Mouse (Mus musculus) stomach, postnatal 0 days (tissue): ENCODE results near the gene Kbtbd8. TPM values are rescaled to one million over a fixed set of nuclear protein-coding genes. Genes with fewer than 3 reads are reported as not detected.

Experiments used
- ATAC-seq: fragments of 200-750 bp; cut with Nextera tagmentation; 2 replicates; pipeline ENCODE4 v1.8.0; 2017; ENCODE audit not compliant: low FRiP score, low TSS enrichment
- DNase-seq: peaks from one replicate; pipeline ENCODE4 v3.0.0-alpha.2; 2016; ENCODE audit warnings: low spot score
- H3K27ac ChIP-seq: fragments of 300-500 bp; sonication (generic); replicated peaks from 2 replicates; pipeline ENCODE4 v1.5.1; 2014; ENCODE audit warnings: mild to moderate bottlenecking, control low read depth
- H3K27me3 ChIP-seq: fragments of 300-500 bp; sonication (generic); 2 replicates; pipeline ENCODE4 v1.6.1; 2014; ENCODE audit warnings: low read length; ENCODE audit not compliant: control insufficient read depth, insufficient read depth
- H3K36me3 ChIP-seq: fragments of 300-500 bp; sonication (generic); 2 replicates; pipeline ENCODE4 v1.6.1; 2014; ENCODE audit warnings: low read length, mixed read lengths; ENCODE audit not compliant: control insufficient read depth, insufficient read depth
- H3K4me1 ChIP-seq: fragments of 300-500 bp; sonication (generic); replicated peaks from 2 replicates; pipeline ENCODE4 v1.6.1; 2014; ENCODE audit warnings: antibody characterized with exemption; ENCODE audit not compliant: control insufficient read depth, insufficient read depth
- H3K4me2 ChIP-seq: fragments of 300-500 bp; sonication (generic); replicated peaks from 2 replicates; pipeline ENCODE4 v1.6.1; 2014; ENCODE audit warnings: low read depth, mild to moderate bottlenecking, control low read depth, moderate library complexity
- H3K4me3 ChIP-seq: fragments of 300-500 bp; sonication (generic); 2 replicates; pipeline ENCODE4 v1.5.1; 2014; ENCODE audit warnings: low read depth, low read length, control low read depth
- H3K9ac ChIP-seq: fragments of 300-500 bp; sonication (generic); 2 replicates; pipeline ENCODE4 v1.6.1; 2014; ENCODE audit warnings: mild to moderate bottlenecking, low read length, control low read depth, mixed read lengths
- H3K9me3 ChIP-seq: fragments of 300-500 bp; sonication (generic); 2 replicates; pipeline ENCODE4 v1.6.1; 2016; ENCODE audit warnings: low read length; ENCODE audit not compliant: control insufficient read depth
- CTCF ChIP-seq: IDR thresholded peaks from 2 replicates; pipeline ENCODE4 v1.5.1; 2016; ENCODE audit warnings: antibody characterized with exemption, low read depth, mild to moderate bottlenecking, moderate library complexity
- EP300 ChIP-seq: optimal IDR thresholded peaks from 2 replicates; pipeline ENCODE3; 2016; ENCODE audit warnings: antibody characterized with exemption
- WGBS: fragments of 180-500 bp; shearing (Covaris S2); extraction: QIAGEN DNeasy Blood & Tissue Kit; methylation state at CpG from one replicate; pipeline ENCODE4 v1.1.7; 2014; 5-methylcytosine and 5-hydroxymethylcytosine counted together
- polyA plus RNA-seq: library from polyadenylated mRNA; unstranded; fragments of >200 nt; fragmentation: Nextera tagmentation; extraction: Ambion mirVana; gene quantifications from 2 replicates; pipeline ENCODE4 v1.2.1, GENCODE M21; 2015

Kbtbd8 gene
- polyA plus RNA-seq = 1.7 and 1.8 TPM in 2 replicates

DNA sequence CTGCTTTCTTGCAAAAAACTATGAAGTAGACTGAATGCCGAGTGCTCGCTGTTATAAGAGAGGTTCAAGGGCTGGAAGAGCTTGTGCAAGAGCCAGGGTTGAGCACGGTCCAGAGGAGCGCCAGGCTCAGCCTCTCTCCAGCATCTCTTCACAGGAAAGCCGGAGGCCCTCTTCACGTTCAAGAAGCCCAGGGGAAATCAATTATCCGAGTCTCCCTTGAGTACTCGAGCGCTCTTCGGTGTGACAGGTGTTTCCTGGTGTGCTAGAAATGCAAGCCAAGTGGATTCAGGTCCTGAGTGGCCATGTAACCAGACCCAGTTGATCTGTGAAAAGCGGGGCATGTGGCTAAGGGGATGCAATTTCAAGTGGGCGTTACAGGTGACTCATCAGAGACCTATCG lies at the start of gene Kbtbd8:
Gene Kbtbd8, plus strand, starts transcription at position 295 of the 400 bp plus-strand sequence.
- DNase-seq = no peak
- WGBS = 28% methylated on average over 13 of the region's 13 CpGs
- 0 out of 2 replicates have a peak, but pooled peaks cover 3% of the 10 kb centered on the region for H3K4me1 ChIP-seq
- TF ChIP-seq CTCF = no peak
- no peaks in the 10 kb centered on the region for H3K9me3 ChIP-seq
- no peaks in the 10 kb centered on the region for H3K36me3 ChIP-seq
- peak within 1 kb of the TSS; percentile 57 for H3K9ac ChIP-seq
- H3K27me3 ChIP-seq = no peaks in the 10 kb centered on the region
- 0 out of 2 replicates have a peak, but pooled peaks have one; percentile 6 for ATAC-seq
- H3K4me2 ChIP-seq = peak within 1 kb of the TSS; percentile 74
- H3K4me3 ChIP-seq = peak within 1 kb of the TSS; percentile 85
- H3K27ac ChIP-seq = peak within 1 kb of the TSS; percentile 65

DNA sequence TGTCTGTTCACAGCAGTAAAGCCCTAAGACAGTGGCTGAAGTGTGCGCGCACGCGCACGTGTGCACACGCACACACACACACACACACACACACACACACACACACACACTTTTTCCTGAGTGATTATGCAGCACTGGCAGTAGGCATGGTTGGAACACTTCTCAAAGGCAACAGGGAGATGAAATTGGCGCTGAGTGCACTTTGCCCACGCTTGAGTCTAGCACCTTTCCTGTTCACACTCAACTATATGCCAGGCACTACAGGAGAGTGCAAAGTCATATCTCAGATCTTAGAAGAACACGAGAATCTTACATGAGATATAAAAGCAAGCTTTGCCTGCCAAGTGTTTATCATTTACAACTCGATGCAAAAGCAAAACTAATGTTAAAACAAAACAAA lies 47.3 kb upstream of the Kbtbd8 start:
- no peak for TF ChIP-seq CTCF
- TF ChIP-seq EP300 = no peak
- Histone ChIP-seq H3K4me3 (no peak overlapping the region), H3K4me2 (no peak overlapping the region), H3K36me3 (no peaks in the 10 kb centered on the region), H3K4me1 (no peaks in the 10 kb centered on the region), H3K27ac (no peak overlapping the region), H3K9ac (no peak overlapping the region), H3K27me3 (no peaks in the 10 kb centered on the region), H3K9me3 (no peaks in the 10 kb centered on the region)
- no peak for DNase-seq
- ATAC-seq = no peak
- 88% methylated on average over 10 of the region's 10 CpGs for WGBS

DNA sequence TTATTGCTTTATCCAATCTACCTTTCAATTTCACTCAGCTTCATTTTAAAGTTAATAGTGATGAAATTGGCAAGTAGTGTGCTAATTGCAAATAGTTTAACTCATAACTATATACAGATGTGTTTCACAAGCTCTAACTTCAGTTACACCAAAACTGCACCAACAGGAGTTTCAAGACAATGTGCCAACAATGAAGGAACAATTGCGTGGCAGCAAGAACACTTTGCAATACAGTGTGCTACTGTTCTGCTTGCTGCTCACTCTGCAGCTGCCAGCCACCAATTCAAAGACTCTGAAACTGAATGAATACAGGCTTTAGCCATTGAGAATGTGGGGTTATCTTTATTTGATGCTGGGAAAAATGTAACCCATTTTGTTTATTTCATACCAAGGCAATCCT lies 31.8 kb upstream of the Kbtbd8 start:
- TF ChIP-seq CTCF (no peak), EP300 (no peak)
- DNase-seq = no peak
- no peaks in the 10 kb centered on the region for H3K4me1 ChIP-seq
- ATAC-seq = no peak
- H3K9ac ChIP-seq = no peak overlapping the region
- H3K27ac ChIP-seq = no peak overlapping the region
- WGBS = 56% methylated on average over 1 of the region's 1 CpGs
- H3K9me3 ChIP-seq = no peaks in the 10 kb centered on the region
- H3K4me2 ChIP-seq = no peak overlapping the region
- H3K4me3 ChIP-seq = no peak overlapping the region
- no peaks in the 10 kb centered on the region for H3K27me3 ChIP-seq
- H3K36me3 ChIP-seq = no peaks in the 10 kb centered on the region

DNA sequence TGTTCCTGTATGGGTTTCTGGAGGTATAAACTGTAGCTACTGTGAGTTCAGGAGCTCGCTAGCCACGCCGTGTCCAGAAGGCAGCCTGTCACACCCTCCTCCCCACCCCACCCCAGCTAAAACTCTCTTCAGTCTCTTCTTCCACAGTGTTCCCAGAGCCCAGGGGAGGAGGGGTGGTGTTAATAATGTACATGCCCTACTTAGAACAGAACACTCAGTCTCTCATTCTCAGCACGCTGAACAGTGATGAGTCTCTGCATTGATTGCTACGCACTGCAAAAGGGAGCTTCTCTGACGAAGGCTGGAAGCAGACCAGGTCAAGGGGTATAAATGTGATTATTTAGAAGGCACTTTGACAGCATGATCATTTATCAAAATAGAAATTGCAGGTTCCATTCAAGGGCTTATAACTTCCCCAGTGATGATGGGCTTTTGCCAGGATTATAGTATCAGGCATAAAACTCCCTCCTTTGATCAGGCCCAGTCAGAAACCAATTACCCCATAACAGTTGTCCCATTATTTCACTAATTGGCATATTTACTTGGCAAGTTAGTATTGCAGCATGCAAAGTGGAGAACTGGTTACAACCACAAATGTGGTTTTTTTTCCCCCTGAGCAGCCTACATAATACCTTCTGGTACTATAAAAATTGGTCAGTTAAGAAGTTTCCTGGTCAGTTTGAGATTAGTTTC lies 29.7 kb upstream of the Kbtbd8 start:
- WGBS = 80% methylated on average over 6 of the region's 6 CpGs
- Histone ChIP-seq H3K27ac (no peak overlapping the region), H3K9me3 (no peaks in the 10 kb centered on the region), H3K4me1 (no peaks in the 10 kb centered on the region), H3K4me3 (no peak overlapping the region), H3K9ac (no peak overlapping the region), H3K36me3 (no peaks in the 10 kb centered on the region), H3K27me3 (no peaks in the 10 kb centered on the region), H3K4me2 (no peak overlapping the region)
- no peak for DNase-seq
- TF ChIP-seq EP300 (no peak), CTCF (no peak)
- ATAC-seq = no peak

DNA sequence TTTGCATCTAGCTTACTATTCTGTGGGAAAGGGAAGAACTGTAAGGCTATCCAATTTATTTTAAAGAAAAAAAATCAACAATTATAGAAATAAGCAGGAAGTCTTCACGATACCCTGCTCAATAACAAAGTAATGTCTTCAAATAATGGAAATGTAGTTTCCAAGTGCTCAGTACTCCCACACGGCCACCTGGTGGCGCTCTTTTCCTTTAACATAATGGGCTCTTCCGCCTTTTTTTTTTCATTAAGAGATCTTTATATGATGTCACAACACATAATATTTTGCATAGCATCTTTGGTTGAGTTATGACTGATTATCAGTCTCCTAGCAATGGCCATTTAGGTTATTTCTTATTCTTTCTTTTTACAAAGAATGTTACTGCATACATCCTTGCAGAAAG lies 29.0 kb upstream of the Kbtbd8 start:
- Histone ChIP-seq H3K36me3 (no peaks in the 10 kb centered on the region), H3K9ac (no peak overlapping the region), H3K4me2 (no peak overlapping the region), H3K4me3 (no peak overlapping the region), H3K4me1 (no peaks in the 10 kb centered on the region), H3K27me3 (no peaks in the 10 kb centered on the region), H3K27ac (no peak overlapping the region), H3K9me3 (no peaks in the 10 kb centered on the region)
- DNase-seq (no peak), ATAC-seq (no peak)
- 42% methylated on average over 4 of the region's 4 CpGs for WGBS
- TF ChIP-seq EP300 (no peak), CTCF (peak; percentile 59)

DNA sequence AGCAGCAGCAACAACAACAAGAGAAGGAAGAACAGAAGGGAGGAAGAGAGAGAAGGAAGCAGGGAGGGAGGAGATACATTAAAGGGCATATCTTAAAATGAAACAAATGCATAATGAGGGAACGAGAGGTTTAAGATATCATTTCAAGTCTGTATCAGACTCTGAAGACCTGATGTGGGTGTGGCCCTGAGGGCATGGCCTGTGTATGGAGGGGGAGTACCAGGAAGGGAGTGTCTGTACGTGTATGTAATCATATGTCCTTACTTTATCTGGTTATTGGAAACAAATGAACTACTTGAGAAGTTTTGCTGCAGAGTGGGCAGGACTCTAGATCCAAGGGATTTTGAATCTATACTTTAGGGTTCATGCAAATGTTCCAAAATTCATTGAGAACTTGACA lies 22.3 kb upstream of the Kbtbd8 start:
- TF ChIP-seq EP300 (no peak), CTCF (no peak)
- H3K4me3 ChIP-seq = no peak overlapping the region
- WGBS = 41% methylated on average over 2 of the region's 2 CpGs
- H3K27me3 ChIP-seq = no peaks in the 10 kb centered on the region
- H3K4me2 ChIP-seq = no peak overlapping the region
- ATAC-seq (no peak), DNase-seq (no peak)
- no peak overlapping the region for H3K9ac ChIP-seq
- no peak overlapping the region for H3K27ac ChIP-seq
- H3K9me3 ChIP-seq = no peaks in the 10 kb centered on the region
- no peaks in the 10 kb centered on the region for H3K4me1 ChIP-seq
- H3K36me3 ChIP-seq = no peaks in the 10 kb centered on the region
